Mouse (Mus musculus) A20 (cell line): ENCODE results near the gene Trim14.

Experiments used
- DNase-seq: peaks from one replicate; pipeline ENCODE4 v3.0.0-alpha.2; 2011; ENCODE audit warnings: low read depth, low spot score

The Trim14 gene

GRCm38 (mm10) chr4:46562037-46562436, 26.1 kb upstream of the Trim14 start:
- no peak for DNase-seq

- DNase-seq = no peak
These were observed 24.2 kb upstream of the Trim14 start for GRCm38 (mm10) chr4:46560069-46560705.

GRCm38 (mm10) chr4:46558672-46559667, 23.0 kb upstream of the Trim14 start:
- peak; percentile 22 for DNase-seq

- no peak for DNase-seq
These were observed 21.0 kb upstream of the Trim14 start for GRCm38 (mm10) chr4:46556933-46557332.

GRCm38 (mm10) chr4:46555762-46556161, 19.8 kb upstream of the Trim14 start:
- peak; percentile 62 for DNase-seq

GRCm38 (mm10) chr4:46554295-46555069, 18.5 kb upstream of the Trim14 start:
- peak; percentile 84 for DNase-seq

- peak; percentile 24 for DNase-seq
These were observed 17.9 kb upstream of the Trim14 start for GRCm38 (mm10) chr4:46553864-46554263.

- DNase-seq = no peak
These were observed 14.5 kb upstream of the Trim14 start for GRCm38 (mm10) chr4:46550406-46550805.

- DNase-seq = no peak
These were observed 14.0 kb upstream of the Trim14 start for GRCm38 (mm10) chr4:46549979-46550378.

GRCm38 (mm10) chr4:46546709-46547108, 10.8 kb upstream of the Trim14 start:
- DNase-seq = no peak

- DNase-seq = no peak
These were observed 9.6 kb upstream of the Trim14 start for GRCm38 (mm10) chr4:46545498-46545897.

- DNase-seq = peak; percentile 54
These were observed 8.4 kb upstream of the Trim14 start for GRCm38 (mm10) chr4:46544313-46544712.

- no peak for DNase-seq
These were observed 7.6 kb upstream of the Trim14 start for GRCm38 (mm10) chr4:46543366-46544050.

GRCm38 (mm10) chr4:46541707-46542106, 5.8 kb upstream of the Trim14 start:
- no peak for DNase-seq

- DNase-seq = no peak
These were observed 3.2 kb upstream of the Trim14 start for GRCm38 (mm10) chr4:46539167-46539566.

GRCm38 (mm10) chr4:46535094-46535830, 679 bp downstream of the Trim14 start:
- peak; percentile 80 for DNase-seq

GRCm38 (mm10) chr4:46533934-46534720, 1.8 kb downstream of the Trim14 start:
- no peak for DNase-seq

- no peak for DNase-seq
These were observed 3.0 kb downstream of the Trim14 start for GRCm38 (mm10) chr4:46532926-46533325.

GRCm38 (mm10) chr4:46532511-46532910, 3.4 kb downstream of the Trim14 start:
- DNase-seq = no peak

GRCm38 (mm10) chr4:46529722-46530121, 6.2 kb downstream of the Trim14 start:
- DNase-seq = no peak
